Mouse (Mus musculus) liver, postnatal 0 days (tissue): ENCODE results near the gene Unk. TPM values are rescaled to one million over a fixed set of nuclear protein-coding genes. Genes with fewer than 3 reads are reported as not detected.
A peak's percentile ranks its signal among the peaks of the same experiment; 100 is the strongest.

Source experiments
- ATAC-seq: fragments of 200-750 bp; cut with Nextera tagmentation; 2 replicates; pipeline ENCODE4 v1.8.0; 2017; ENCODE audit warnings: mild to moderate bottlenecking, moderate library complexity
- DNase-seq: peaks from one replicate; pipeline ENCODE4 v3.0.0-alpha.2; 2016
- H3K27ac ChIP-seq: fragments of 300-500 bp; sonication (generic); 2 replicates; pipeline ENCODE4 v1.5.1; 2014; ENCODE audit warnings: antibody characterized with exemption, moderate library complexity, mild to moderate bottlenecking, low read depth
- H3K27me3 ChIP-seq: fragments of 300-500 bp; sonication (generic); 2 replicates; pipeline ENCODE4 v1.6.1; 2014; ENCODE audit warnings: low read length, control low read depth, mixed read lengths; ENCODE audit not compliant: insufficient read depth
- H3K36me3 ChIP-seq: fragments of 300-500 bp; sonication (generic); replicated peaks from 2 replicates; pipeline ENCODE4 v1.6.1; 2014; ENCODE audit warnings: mild to moderate bottlenecking, control low read depth, low read length, moderate library complexity, mixed read lengths; ENCODE audit not compliant: insufficient read depth
- H3K4me1 ChIP-seq: fragments of 300-500 bp; sonication (generic); 2 replicates; pipeline ENCODE4 v1.6.1; 2014; ENCODE audit warnings: antibody characterized with exemption, mild to moderate bottlenecking, control low read depth; ENCODE audit not compliant: insufficient read depth
- H3K4me2 ChIP-seq: fragments of 300-500 bp; sonication (generic); 2 replicates; pipeline ENCODE4 v1.6.1; 2014; ENCODE audit warnings: low read depth, mild to moderate bottlenecking, low read length, moderate library complexity, mixed read lengths
- H3K4me3 ChIP-seq: fragments of 300-500 bp; sonication (generic); 2 replicates; pipeline ENCODE4 v1.5.1; 2014; ENCODE audit warnings: low read depth, low read length
- H3K9ac ChIP-seq: fragments of 300-500 bp; sonication (generic); replicated peaks from 2 replicates; pipeline ENCODE4 v1.6.1; 2014; ENCODE audit warnings: mild to moderate bottlenecking, moderate library complexity
- H3K9me3 ChIP-seq: fragments of 300-500 bp; sonication (generic); 2 replicates; pipeline ENCODE4 v1.6.1; 2016; ENCODE audit warnings: mild to moderate bottlenecking, control low read depth, low read length, mixed read lengths
- CTCF ChIP-seq: sonication (generic); IDR thresholded peaks from 2 replicates; pipeline ENCODE4 v1.5.1; 2016; ENCODE audit warnings: antibody characterized with exemption, low read depth
- EP300 ChIP-seq: IDR thresholded peaks from 2 replicates; pipeline ENCODE4 v1.6.1; 2016; ENCODE audit warnings: antibody characterized with exemption, low read depth, mild to moderate bottlenecking
- WGBS: fragments of 180-500 bp; shearing (Covaris S2); extraction: QIAGEN DNeasy Blood & Tissue Kit; methylation state at CpG from one replicate; pipeline ENCODE4 v1.1.7; 2014; ENCODE audit not compliant: insufficient replicate concordance; 5-methylcytosine and 5-hydroxymethylcytosine counted together
- polyA plus RNA-seq: library from polyadenylated mRNA; unstranded; fragments of >200 nt; fragmentation: Nextera tagmentation; extraction: Ambion mirVana; gene quantifications from 2 replicates; pipeline ENCODE4 v1.2.1, GENCODE M21; 2015

The Unk gene
- polyA plus RNA-seq, 1 experiment from 2014 or later, result 5.1 TPM

- Histone ChIP-seq H3K27me3 (no peaks in the 10 kb centered on the region), H3K27ac (peak overlapping the region; percentile 76), H3K9me3 (peaks cover 3% of the 10 kb centered on the region), H3K36me3 (no peaks in the 10 kb centered on the region), H3K4me3 (no peak overlapping the region), H3K4me1 (peaks cover 40% of the 10 kb centered on the region), H3K9ac (0 out of 2 replicates have a peak overlapping the region, but pooled peaks have one; percentile 5), H3K4me2 (peak overlapping the region; percentile 8)
- TF ChIP-seq EP300 (no peak), CTCF (no peak)
- DNase-seq (no peak), ATAC-seq (peak; percentile 65)
- 61% methylated on average over 14 of the region's 14 CpGs for WGBS
Observed at GRCm38 (mm10) chr11:116098711-116099460, 68.8 kb downstream of the Unk start.

GRCm38 (mm10) chr11:116099462-116099861, 69.3 kb downstream of the Unk start:
- peak overlapping the region; percentile 8; the same call in 1 of the 2 replicates for H3K4me2 ChIP-seq
- DNase-seq, result no peak
- H3K27ac ChIP-seq, result peak overlapping the region; percentile 76
- H3K4me3 ChIP-seq, result no peak overlapping the region
- no peak for TF ChIP-seq EP300
- no peak for TF ChIP-seq CTCF
- H3K36me3 ChIP-seq, result no peaks in the 10 kb centered on the region
- 59% methylated on average over 6 of the region's 6 CpGs for WGBS
- no peak for ATAC-seq
- 0 out of 2 replicates have a peak overlapping the region, but pooled peaks have one; percentile 5 for H3K9ac ChIP-seq
- H3K9me3 ChIP-seq, result peaks cover 3% of the 10 kb centered on the region
- peaks cover 43% of the 10 kb centered on the region for H3K4me1 ChIP-seq
- no peaks in the 10 kb centered on the region for H3K27me3 ChIP-seq

GRCm38 (mm10) chr11:116100385-116100784, 70.3 kb downstream of the Unk start:
- peak; percentile 26; the same call in 1 of the 2 replicates for ATAC-seq
- H3K9me3 ChIP-seq, result peaks cover 3% of the 10 kb centered on the region
- H3K36me3 ChIP-seq, result no peaks in the 10 kb centered on the region
- no peak overlapping the region for H3K9ac ChIP-seq
- no peak overlapping the region for H3K4me3 ChIP-seq
- peak; percentile 53 for DNase-seq
- no peaks in the 10 kb centered on the region for H3K27me3 ChIP-seq
- WGBS, result 58% methylated on average over 6 of the region's 6 CpGs
- H3K4me2 ChIP-seq, result no peak overlapping the region
- TF ChIP-seq EP300 (no peak), CTCF (no peak)
- H3K27ac ChIP-seq, result no peak overlapping the region
- peaks cover 45% of the 10 kb centered on the region for H3K4me1 ChIP-seq

- TF ChIP-seq CTCF (no peak), EP300 (no peak)
- ATAC-seq (no peak), DNase-seq (no peak)
- H3K4me1 ChIP-seq, result peaks cover 45% of the 10 kb centered on the region
- no peaks in the 10 kb centered on the region for H3K36me3 ChIP-seq
- H3K4me3 ChIP-seq, result no peak overlapping the region
- 74% methylated on average over 7 of the region's 7 CpGs for WGBS
- H3K27me3 ChIP-seq, result no peaks in the 10 kb centered on the region
- H3K9me3 ChIP-seq, result peaks cover 3% of the 10 kb centered on the region
- H3K9ac ChIP-seq, result no peak overlapping the region
- H3K4me2 ChIP-seq, result no peak overlapping the region
- H3K27ac ChIP-seq, result no peak overlapping the region
Observed at GRCm38 (mm10) chr11:116100839-116101238, 70.7 kb downstream of the Unk start.

- Histone ChIP-seq H3K4me2 (peak overlapping the region; percentile 20), H3K9ac (peak overlapping the region; percentile 38), H3K36me3 (0 out of 2 replicates have a peak, but pooled peaks cover 2% of the 10 kb centered on the region), H3K4me1 (peaks cover 52% of the 10 kb centered on the region), H3K9me3 (no peaks in the 10 kb centered on the region; the same call in 1 of the 2 replicates), H3K27ac (peak overlapping the region; percentile 62), H3K4me3 (no peak overlapping the region), H3K27me3 (no peaks in the 10 kb centered on the region)
- ATAC-seq (no peak), DNase-seq (no peak)
- WGBS, result 25% methylated on average over 11 of the region's 11 CpGs
- TF ChIP-seq CTCF, result no peak
- no peak for TF ChIP-seq EP300
Observed at GRCm38 (mm10) chr11:116101931-116102381, 71.8 kb downstream of the Unk start.

GRCm38 (mm10) chr11:116102472-116102871, 72.3 kb downstream of the Unk start:
- TF ChIP-seq EP300 (no peak), CTCF (no peak)
- Histone ChIP-seq H3K4me2 (peak overlapping the region; percentile 20), H3K4me3 (no peak overlapping the region), H3K9me3 (no peaks in the 10 kb centered on the region), H3K36me3 (0 out of 2 replicates have a peak, but pooled peaks cover 2% of the 10 kb centered on the region), H3K27me3 (peaks cover 3% of the 10 kb centered on the region; the same call in 1 of the 2 replicates), H3K9ac (peak overlapping the region; percentile 38; the same call in 1 of the 2 replicates), H3K27ac (peak overlapping the region; percentile 62), H3K4me1 (peaks cover 58% of the 10 kb centered on the region)
- WGBS, result 44% methylated on average over 3 of the region's 4 CpGs
- ATAC-seq (no peak), DNase-seq (no peak)
